Mouse (Mus musculus): Measurements from ENCODE around the gene Cpvl. TPM values are rescaled to one million over a fixed set of nuclear protein-coding genes. Genes with fewer than 3 reads are reported as not detected.
A peak's percentile ranks its signal among the peaks of the same experiment; 100 is the strongest.

The Cpvl gene
- total and polyA plus RNA-seq, 2 experiments: not detected

DNA sequence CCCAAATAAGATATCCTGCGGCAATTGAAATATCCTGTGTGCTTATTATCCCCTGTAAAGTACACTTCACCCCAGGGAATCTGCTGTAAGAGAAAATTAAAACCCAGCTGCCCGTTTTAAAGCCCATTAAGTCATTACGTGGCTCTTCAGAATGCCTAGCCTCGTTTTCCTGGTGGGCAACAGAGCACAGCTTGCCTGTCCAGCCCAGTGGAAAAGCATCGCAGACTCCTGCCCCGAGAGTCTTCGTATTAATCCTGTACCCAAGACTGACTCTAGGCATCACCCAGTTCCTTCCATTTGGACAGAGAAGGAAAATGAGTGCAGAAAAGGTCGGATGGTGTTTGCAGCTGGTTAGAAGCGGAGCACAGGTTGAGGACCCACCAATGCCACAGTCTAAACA lies 31.9 kb upstream of the Cpvl start:
- no peaks in the 10 kb centered on the region for H3K79me2 ChIP-seq (ENCODE audit: control insufficient read depth, insufficient read depth, low read length)
- no peak for TF ChIP-seq CTCF (IDR thresholded peaks at IDR 0.05; ENCODE audit: low read depth, low read length)
- no peak for TF ChIP-seq POLR2A (IDR thresholded peaks at IDR 0.05; ENCODE audit: extremely low read depth, insufficient read depth, low read length)
- no peak for DNase-seq (ENCODE audit: extremely low read depth, low read depth, low spot score)
- no peak overlapping the region for H3K4me3 ChIP-seq (ENCODE audit: insufficient read depth, low read depth, low read length)
- H3K27me3 ChIP-seq (ENCODE audit: control insufficient read depth, insufficient read depth, low read length): no peaks in the 10 kb centered on the region; the same call in 1 of the 2 replicates
- no peaks in the 10 kb centered on the region for H3K36me3 ChIP-seq (ENCODE audit: control insufficient read depth, insufficient read depth, low read length)
- WGBS: 89% methylated on average over 9 of the region's 9 CpGs
- H3K27ac ChIP-seq (replicated peaks; ENCODE audit: insufficient read depth, low read depth, low read length): no peak overlapping the region
- H3K4me1 ChIP-seq (ENCODE audit: control insufficient read depth, insufficient read depth, low read length): no peaks in the 10 kb centered on the region
- H3K9ac ChIP-seq (ENCODE audit: low read depth, low read length): no peak overlapping the region

DNA sequence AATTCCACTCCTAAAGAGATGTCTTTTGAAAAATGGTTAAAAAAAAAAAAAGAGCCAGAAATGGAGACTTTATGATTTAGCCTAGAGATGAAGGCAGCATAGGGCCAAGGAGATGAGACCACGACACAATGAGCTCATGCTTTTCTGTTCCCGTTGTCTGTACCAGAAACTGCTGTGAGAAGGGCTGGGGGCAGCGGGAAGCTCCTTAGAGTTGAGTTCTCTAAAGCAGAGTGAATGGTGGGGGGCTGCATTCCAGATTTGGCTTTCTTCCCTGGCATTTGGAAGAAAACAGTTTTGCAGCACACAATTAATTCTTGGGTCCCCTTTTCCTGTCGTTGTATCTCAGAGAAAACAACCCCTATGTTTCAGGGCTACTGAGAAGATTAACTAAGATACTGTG lies 30.8 kb upstream of the Cpvl start:
- Histone ChIP-seq H3K4me1 (ENCODE audit: control insufficient read depth, insufficient read depth, low read length) (no peaks in the 10 kb centered on the region), H3K27ac (replicated peaks; ENCODE audit: insufficient read depth, low read depth, low read length) (no peak overlapping the region), H3K79me2 (ENCODE audit: control insufficient read depth, insufficient read depth, low read length) (no peaks in the 10 kb centered on the region), H3K4me3 (ENCODE audit: insufficient read depth, low read depth, low read length) (no peak overlapping the region), H3K36me3 (ENCODE audit: control insufficient read depth, insufficient read depth, low read length) (no peaks in the 10 kb centered on the region), H3K27me3 (ENCODE audit: control insufficient read depth, insufficient read depth, low read length) (no peaks in the 10 kb centered on the region; the same call in 1 of the 2 replicates), H3K9ac (ENCODE audit: low read depth, low read length) (no peak overlapping the region)
- 72% methylated on average over 4 of the region's 4 CpGs for WGBS
- DNase-seq (ENCODE audit: extremely low read depth, low read depth, low spot score): no peak
- no peak for TF ChIP-seq POLR2A (IDR thresholded peaks at IDR 0.05; ENCODE audit: extremely low read depth, insufficient read depth, low read length)
- TF ChIP-seq CTCF (IDR thresholded peaks at IDR 0.05; ENCODE audit: low read depth, low read length): no peak

- 78% methylated on average over 16 of the region's 16 CpGs for WGBS
- Histone ChIP-seq H3K79me2 (ENCODE audit: control insufficient read depth, insufficient read depth, low read length) (no peaks in the 10 kb centered on the region), H3K27me3 (ENCODE audit: control insufficient read depth, insufficient read depth, low read length) (no peaks in the 10 kb centered on the region; the same call in 1 of the 2 replicates), H3K27ac (replicated peaks; ENCODE audit: insufficient read depth, low read depth, low read length) (no peak overlapping the region), H3K4me3 (ENCODE audit: insufficient read depth, low read depth, low read length) (no peak overlapping the region), H3K36me3 (ENCODE audit: control insufficient read depth, insufficient read depth, low read length) (no peaks in the 10 kb centered on the region), H3K9ac (ENCODE audit: low read depth, low read length) (no peak overlapping the region), H3K4me1 (ENCODE audit: control insufficient read depth, insufficient read depth, low read length) (no peaks in the 10 kb centered on the region)
- TF ChIP-seq POLR2A (IDR thresholded peaks at IDR 0.05; ENCODE audit: extremely low read depth, insufficient read depth, low read length) (no peak), CTCF (IDR thresholded peaks at IDR 0.05; ENCODE audit: low read depth, low read length) (no peak)
- peak; percentile 22 for DNase-seq (ENCODE audit: extremely low read depth, low read depth, low spot score)
Measured at GRCm38 (mm10) chr6:54008448-54009120, 30.1 kb upstream of the Cpvl start.

DNA sequence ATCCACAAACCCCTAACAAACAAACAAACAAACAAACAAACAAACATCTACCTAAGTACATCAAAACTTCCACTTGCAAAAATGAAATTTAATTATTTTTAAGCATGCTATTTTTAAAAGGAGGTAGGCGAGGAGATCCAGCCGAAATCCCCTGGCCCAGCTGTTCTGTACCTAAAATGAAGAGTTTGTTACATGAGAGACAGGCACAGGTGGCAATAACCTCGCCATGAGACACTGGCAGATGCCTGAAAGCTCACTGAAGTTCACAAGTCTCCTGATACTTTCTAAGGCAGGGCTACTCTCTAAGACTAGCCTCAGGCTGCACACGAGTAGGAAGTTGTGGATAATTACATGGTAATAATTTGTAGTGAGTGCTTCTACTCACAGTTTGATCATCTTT lies 26.8 kb upstream of the Cpvl start:
- no peak for DNase-seq (ENCODE audit: extremely low read depth, low read depth, low spot score)
- H3K36me3 ChIP-seq (ENCODE audit: control insufficient read depth, insufficient read depth, low read length): no peaks in the 10 kb centered on the region
- 86% methylated on average over 4 of the region's 4 CpGs for WGBS
- H3K79me2 ChIP-seq (ENCODE audit: control insufficient read depth, insufficient read depth, low read length): no peaks in the 10 kb centered on the region
- TF ChIP-seq CTCF (IDR thresholded peaks at IDR 0.05; ENCODE audit: low read depth, low read length) (no peak), POLR2A (IDR thresholded peaks at IDR 0.05; ENCODE audit: extremely low read depth, insufficient read depth, low read length) (no peak)
- H3K9ac ChIP-seq (ENCODE audit: low read depth, low read length): no peak overlapping the region
- no peak overlapping the region for H3K27ac ChIP-seq (replicated peaks; ENCODE audit: insufficient read depth, low read depth, low read length)
- no peaks in the 10 kb centered on the region; the same call in 1 of the 2 replicates for H3K27me3 ChIP-seq (ENCODE audit: control insufficient read depth, insufficient read depth, low read length)
- H3K4me1 ChIP-seq (ENCODE audit: control insufficient read depth, insufficient read depth, low read length): no peaks in the 10 kb centered on the region
- H3K4me3 ChIP-seq (ENCODE audit: insufficient read depth, low read depth, low read length): no peak overlapping the region

- Histone ChIP-seq H3K4me3 (ENCODE audit: insufficient read depth, low read depth, low read length) (no peak overlapping the region), H3K9ac (ENCODE audit: low read depth, low read length) (no peak overlapping the region), H3K27me3 (ENCODE audit: control insufficient read depth, insufficient read depth, low read length) (no peaks in the 10 kb centered on the region), H3K4me1 (ENCODE audit: control insufficient read depth, insufficient read depth, low read length) (peaks cover 9% of the 10 kb centered on the region), H3K27ac (replicated peaks; ENCODE audit: insufficient read depth, low read depth, low read length) (peak overlapping the region; percentile 88), H3K79me2 (ENCODE audit: control insufficient read depth, insufficient read depth, low read length) (no peaks in the 10 kb centered on the region), H3K36me3 (ENCODE audit: control insufficient read depth, insufficient read depth, low read length) (no peaks in the 10 kb centered on the region)
- TF ChIP-seq POLR2A (IDR thresholded peaks at IDR 0.05; ENCODE audit: extremely low read depth, insufficient read depth, low read length) (no peak), CTCF (IDR thresholded peaks at IDR 0.05; ENCODE audit: low read depth, low read length) (no peak)
- 14% methylated on average over 3 of the region's 3 CpGs for WGBS
- DNase-seq (ENCODE audit: extremely low read depth, low read depth, low spot score): peak; percentile 96
Measured at GRCm38 (mm10) chr6:53996226-53996955, 17.9 kb upstream of the Cpvl start.

GRCm38 (mm10) chr6:53995519-53995918 lies 17.0 kb upstream of the Cpvl start:
- no peaks in the 10 kb centered on the region for H3K27me3 ChIP-seq (ENCODE audit: control insufficient read depth, insufficient read depth, low read length)
- DNase-seq (ENCODE audit: extremely low read depth, low read depth, low spot score): peak; percentile 93
- no peaks in the 10 kb centered on the region for H3K79me2 ChIP-seq (ENCODE audit: control insufficient read depth, insufficient read depth, low read length)
- TF ChIP-seq CTCF (IDR thresholded peaks at IDR 0.05; ENCODE audit: low read depth, low read length) (no peak), POLR2A (IDR thresholded peaks at IDR 0.05; ENCODE audit: extremely low read depth, insufficient read depth, low read length) (no peak)
- H3K4me1 ChIP-seq (ENCODE audit: control insufficient read depth, insufficient read depth, low read length): peaks cover 9% of the 10 kb centered on the region
- WGBS: 0% methylated on average over 4 of the region's 4 CpGs
- H3K36me3 ChIP-seq (ENCODE audit: control insufficient read depth, insufficient read depth, low read length): no peaks in the 10 kb centered on the region
- no peak overlapping the region for H3K4me3 ChIP-seq (ENCODE audit: insufficient read depth, low read depth, low read length)
- no peak overlapping the region for H3K9ac ChIP-seq (ENCODE audit: low read depth, low read length)
- no peak overlapping the region for H3K27ac ChIP-seq (replicated peaks; ENCODE audit: insufficient read depth, low read depth, low read length)
